Mouse (Mus musculus) brain, embryonic 18.5 days (tissue): ENCODE data around the gene Clk1.

Source experiments
- DNase-seq: peaks from one replicate; pipeline ENCODE4 v3.0.0-alpha.2; 2012; ENCODE audit warnings: low read depth, low spot score

Gene Clk1

DNA sequence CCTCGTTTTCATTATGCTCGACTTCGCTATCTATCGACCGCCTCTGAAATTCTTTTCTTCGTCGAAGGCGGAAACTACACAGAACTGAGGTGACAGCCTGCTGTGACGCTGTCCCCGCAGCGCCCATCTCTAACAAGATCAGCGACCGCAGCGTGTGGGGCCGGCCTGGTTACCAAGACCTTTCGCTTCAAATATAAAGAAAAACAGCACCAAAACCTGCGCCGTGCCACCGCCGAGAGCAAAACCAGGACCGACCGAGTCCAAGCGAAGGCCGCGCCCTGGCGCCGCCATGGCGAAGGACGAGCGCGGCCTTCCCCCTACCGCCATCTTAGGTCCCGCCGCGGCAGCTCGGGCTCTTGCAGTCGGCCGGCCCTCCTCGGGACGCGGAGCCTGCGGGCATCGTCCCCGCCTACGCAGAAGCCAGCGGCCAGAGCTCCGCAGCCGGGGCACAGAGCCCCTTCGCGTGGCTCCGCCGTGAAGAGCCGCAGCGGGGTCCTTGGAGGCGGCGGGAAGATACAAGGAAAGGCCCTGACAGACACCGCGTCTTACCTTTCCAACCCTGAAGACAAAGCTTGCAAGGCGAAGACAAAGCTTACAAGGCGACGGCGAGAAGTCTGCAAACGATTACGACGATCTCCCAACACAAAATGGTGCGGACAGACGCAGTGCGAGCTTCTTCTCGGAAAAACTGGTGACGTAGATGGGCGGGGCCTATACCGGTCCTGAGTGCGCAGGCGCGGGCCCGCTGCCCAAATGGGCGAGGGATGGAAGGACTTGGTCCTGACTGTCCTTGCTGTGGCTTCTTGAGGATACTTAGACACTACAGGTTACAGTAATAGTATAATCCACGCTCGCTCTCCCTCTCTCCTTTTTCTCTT lies at the start of gene Clk1:
Gene Clk1 (minus strand): TSS at position 696 of the 878 bp plus-strand sequence.
- DNase-seq = peak; percentile 76

DNA sequence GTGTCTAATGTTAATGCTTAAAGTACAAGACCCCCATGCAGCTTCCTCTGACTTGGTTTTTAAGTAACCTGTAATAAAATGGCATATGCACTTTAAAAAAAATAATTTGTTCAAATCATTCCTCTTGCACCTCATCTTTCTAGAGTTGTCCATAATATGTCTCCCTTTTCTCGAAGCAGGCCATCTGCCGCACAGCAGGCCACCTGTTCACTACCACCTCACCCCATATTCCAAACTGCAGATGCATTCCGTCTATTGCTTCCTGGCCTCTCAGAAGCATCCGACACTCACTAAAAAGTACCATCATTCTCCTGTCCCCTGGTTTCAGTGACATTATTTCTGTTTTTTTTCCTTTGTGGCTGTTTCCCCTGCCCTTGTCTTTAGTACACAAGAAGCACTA lies 41.7 kb upstream of the Clk1 start:
- no peak for DNase-seq

DNA sequence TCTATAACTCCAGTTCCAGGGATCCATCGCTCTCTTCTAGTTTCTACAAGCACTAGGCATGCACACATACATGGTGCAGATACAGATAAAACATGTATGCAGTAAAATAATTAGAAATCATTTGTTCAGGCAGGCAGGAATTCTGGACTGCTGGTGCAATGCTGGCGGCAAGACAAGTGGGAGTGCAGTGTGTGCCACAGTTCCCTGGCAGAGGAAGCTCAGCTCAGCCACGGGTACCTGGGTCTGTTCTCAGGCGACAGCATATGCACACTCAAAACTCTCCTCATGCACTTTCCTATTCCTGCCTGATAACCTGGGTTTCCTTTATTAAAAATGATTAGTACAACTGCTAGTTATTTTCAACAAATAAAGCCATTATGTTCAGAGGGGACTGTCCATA lies 41.2 kb upstream of the Clk1 start:
- no peak for DNase-seq

- DNase-seq = no peak
Measured at GRCm38 (mm10) chr1:58463935-58464334, 40.1 kb upstream of the Clk1 start.

DNA sequence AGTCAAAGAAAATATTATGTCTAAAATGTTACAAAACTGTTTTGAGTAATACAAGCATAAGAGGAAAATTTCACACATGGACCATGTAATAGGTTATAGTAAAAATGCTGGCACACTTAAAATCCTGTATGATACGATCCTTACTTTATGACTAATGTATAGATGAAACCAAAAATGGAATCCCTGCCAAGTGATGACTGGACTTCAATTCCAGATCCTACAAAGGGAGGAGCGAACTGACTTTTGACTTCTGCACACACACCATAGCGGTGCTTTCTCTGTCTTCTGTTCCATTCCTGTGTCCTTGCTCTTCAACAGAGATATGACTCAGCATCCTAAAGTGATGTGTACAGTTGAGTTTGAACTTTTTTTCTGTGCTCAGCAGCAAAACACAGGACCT lies 36.7 kb upstream of the Clk1 start:
- no peak for DNase-seq

DNA sequence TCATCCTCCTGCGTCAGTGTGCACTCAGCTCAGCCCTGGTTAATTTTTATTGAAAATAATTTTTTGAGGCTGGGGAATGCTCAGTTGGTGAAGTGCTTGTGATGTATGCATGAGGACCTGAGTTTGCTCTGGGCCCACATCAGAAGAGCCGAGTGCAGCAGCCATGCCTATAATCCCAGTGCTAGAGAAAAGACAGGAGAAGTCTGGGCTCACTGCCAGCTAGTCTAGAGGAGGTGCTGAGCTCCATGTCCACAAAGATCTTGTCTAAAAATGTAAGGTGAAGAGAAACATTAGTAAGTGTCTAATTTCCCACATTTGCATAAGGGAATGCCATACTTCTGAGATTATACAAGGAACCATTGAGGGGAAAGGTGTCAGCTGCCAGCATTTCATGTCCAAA lies 35.0 kb upstream of the Clk1 start:
- DNase-seq = no peak

GRCm38 (mm10) chr1:58458175-58458574 lies 34.3 kb upstream of the Clk1 start:
- no peak for DNase-seq

- DNase-seq = no peak
Measured at GRCm38 (mm10) chr1:58454316-58454715, 30.4 kb upstream of the Clk1 start.

GRCm38 (mm10) chr1:58448396-58448795 lies 24.5 kb upstream of the Clk1 start:
- no peak for DNase-seq

DNA sequence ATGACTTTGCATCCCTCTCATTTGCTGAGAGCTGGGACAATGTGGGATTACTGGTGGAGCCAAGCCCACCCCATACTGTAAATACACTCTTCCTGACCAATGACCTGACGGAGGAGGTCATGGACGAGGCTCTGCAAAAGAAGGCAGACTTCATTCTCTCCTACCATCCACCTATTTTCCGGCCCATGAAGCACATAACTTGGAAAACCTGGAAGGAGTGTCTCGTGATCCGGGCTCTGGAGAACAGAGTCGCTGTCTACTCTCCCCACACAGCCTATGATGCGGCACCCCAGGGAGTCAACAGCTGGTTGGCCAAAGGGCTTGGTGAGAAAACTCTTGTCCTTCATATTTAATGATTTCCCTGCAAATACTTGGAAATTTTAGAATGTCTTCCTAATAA lies 23.9 kb upstream of the Clk1 start:
- no peak for DNase-seq

DNA sequence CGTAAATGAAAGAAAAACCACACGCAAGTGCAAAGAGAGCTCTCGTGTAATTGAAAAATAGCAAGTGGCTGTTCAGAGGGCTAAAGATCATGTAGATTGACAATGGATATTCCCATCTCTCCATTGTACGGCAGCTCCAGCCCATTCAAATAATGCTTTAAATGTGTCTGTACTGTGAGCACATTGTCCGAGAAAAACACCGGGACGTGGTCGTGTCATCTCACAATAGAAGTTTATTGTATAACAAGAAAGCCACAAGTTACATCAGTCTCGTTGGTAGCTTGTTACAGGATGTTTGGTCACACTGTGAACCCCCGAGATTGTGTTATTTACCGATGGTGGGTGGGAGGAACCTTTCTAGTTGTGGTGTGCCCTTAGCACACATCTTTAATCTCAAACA lies 22.0 kb upstream of the Clk1 start:
- no peak for DNase-seq

DNA sequence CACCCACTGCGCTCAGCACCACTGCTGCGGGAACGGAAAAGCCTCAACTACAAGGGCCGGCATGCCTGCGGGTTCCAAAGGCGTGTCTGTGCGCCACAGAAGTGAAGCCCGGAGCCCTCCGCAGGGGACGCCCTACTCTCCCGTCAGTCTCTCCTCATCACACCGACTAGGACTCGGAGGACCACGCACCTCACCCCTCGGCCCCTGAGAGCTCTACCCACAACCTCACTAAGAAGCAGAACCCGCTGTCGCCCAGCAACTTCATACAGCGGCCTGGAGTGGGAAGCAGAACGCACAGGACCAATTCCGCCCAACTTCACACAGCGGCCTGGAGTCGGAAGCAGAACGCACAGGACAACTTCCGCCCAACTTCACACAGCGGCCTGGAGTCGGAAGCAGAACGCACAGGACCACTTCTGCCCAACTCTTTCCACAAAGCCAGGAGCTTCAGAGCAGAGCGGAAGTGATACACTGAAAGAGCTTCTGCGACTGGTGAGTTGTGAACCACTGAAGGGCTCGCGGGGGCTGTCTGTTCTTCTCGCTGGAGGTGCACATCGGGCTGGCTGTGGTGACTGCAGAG lies 21.4 kb upstream of the Clk1 start, which contains the start of the genes Nif3l1 and Ppil3:
Gene Nif3l1 (plus strand): TSS at position 9 of the 580 bp plus-strand sequence.
Gene Ppil3 (minus strand): TSS at position 344 of the 580 bp plus-strand sequence.
- DNase-seq = peak; percentile 93

DNA sequence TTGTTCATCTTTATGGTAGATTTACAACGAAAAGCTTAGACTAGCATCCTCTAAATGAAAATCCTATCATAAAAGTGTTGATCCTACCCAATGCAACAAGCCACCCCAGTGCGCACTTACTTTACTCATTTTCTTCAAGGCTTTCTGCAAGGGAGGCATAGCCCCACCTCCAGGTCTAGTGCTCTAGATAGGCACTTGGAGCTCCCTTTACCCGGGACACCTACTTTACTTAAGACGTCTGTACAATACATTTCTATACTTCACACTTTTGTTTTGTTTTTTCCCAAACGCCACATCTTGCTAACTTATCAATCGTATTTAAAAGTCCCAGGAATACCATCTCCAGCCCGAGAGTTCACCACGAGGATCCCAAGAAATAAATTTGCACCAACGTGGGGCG lies 20.8 kb upstream of the Clk1 start:
- DNase-seq = no peak

GRCm38 (mm10) chr1:58424551-58424950 lies 685 bp upstream of the Clk1 start:
- DNase-seq = no peak

DNA sequence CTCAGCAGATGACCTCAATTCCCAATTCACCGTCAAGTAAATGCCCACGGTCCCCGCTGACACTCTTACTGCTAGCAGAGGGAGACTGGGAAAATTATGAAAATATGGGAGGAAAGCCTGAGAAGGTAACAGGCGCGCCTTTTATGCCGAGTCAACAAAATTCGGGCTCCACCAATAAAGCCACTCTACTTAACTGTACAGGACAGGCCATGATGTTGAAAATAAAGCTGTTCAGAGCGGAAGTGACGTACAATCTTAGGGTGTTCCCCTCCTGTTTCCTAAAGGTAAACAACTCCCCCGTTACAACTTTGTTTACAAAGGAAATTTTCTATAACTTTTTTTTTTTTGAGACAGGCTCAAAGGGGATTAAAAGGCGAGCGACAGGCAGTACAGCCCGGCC lies 987 bp downstream of the Clk1 start:
- DNase-seq = peak; percentile 18

- DNase-seq = no peak
Measured at GRCm38 (mm10) chr1:58420961-58421360, 2.9 kb downstream of the Clk1 start.

GRCm38 (mm10) chr1:58420032-58420431 lies 3.8 kb downstream of the Clk1 start:
- no peak for DNase-seq

DNA sequence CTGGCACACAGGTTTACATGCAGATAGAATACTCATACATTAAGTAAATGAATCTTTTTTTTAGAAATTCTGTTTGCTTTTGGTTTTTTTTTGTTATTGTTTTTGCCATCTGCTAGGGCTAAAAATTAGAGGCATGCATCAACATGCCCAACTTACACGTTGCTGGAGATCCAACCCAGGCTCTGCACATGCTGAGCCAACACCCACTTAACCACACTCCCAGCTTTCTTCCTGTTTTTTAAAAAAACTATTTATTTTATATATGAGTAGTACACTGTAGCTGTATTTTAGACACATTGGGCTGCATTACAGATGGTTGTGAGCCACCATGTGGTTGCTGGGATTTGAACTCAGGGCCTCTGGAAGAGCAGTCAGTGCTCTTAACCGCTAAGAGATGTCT lies 7.8 kb downstream of the Clk1 start:
- no peak for DNase-seq

- no peak for DNase-seq
Measured at GRCm38 (mm10) chr1:58415442-58415841, 8.4 kb downstream of the Clk1 start.

GRCm38 (mm10) chr1:58410776-58411175 lies 13.1 kb downstream of the Clk1 start:
- DNase-seq = no peak

DNA sequence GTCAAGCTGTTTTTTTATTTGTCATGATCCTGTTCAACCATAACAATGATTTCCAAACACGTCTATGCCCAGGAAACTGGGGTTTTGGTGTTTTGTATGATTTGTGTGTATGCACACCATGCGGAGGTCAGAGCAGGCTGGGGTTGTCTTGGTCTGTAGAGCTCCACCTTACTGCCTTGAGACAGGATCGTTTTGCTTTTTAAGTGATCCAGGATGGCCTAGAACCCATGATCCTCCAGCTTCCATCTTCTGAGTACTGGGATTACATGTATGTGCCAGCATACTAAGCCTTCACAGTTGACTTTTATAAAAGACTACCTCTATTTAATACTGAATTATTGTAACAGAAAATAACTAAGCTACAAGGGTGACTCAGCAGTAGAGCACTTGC lies 13.7 kb downstream of the Clk1 start:
- no peak for DNase-seq

DNA sequence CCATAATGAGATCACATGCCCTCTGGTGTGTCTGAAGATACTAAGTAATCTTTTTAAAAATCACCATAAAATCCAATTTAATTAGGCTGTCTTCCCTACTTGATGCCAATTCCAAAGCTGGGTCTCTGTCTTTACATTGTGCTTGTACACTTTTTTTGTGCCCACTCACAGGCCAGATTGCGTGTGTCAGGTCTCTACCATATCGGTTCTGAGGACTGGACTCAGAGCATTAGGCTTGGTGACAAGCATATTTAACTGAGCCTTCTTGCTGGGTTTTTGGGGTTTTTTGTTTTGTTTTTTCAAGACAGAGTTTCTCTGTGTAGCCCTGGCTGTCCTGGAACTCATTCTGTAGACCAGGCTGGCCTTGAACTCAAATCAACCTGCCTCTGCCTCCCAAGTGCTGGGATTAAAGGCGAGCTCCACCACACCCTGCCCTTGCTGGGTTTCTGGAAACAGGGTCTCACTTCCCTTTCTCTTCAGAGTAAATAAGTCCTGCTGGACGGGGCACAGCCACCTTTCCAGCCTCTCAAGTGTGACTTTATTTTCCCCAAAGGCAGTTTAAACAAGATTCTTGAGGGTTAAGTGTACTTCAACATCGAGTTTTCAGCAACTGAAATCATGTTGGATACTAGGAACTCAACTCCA lies 14.2 kb downstream of the Clk1 start:
- DNase-seq = no peak

DNA sequence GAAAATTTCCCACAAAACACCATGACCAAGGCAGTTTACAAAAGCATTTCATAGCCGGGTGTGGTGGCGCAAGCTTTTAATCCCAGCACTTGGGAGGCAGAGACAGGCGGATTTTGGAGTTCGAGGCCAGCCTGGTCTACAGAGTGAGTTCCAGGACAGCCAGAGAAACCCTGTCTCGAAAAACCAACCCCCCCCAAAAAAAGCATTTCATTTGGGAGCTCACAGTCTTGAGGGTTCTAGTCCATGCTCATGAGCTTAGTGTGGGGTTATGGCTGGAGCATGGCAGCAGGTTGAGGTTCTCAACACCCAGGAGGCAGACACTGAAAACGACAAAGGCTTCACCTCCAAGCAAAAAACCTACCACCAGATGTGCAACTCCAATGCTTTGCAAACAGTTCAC lies 15.7 kb downstream of the Clk1 start:
- no peak for DNase-seq
